Mouse (Mus musculus) heart, embryonic 14.5 days (tissue): ENCODE measurements around the gene Stard7. TPM values are rescaled to one million over a fixed set of nuclear protein-coding genes. Genes with fewer than 3 reads are reported as not detected.
"Not testable (repeated sequence)": the region's sequence is repeated elsewhere in the genome, so short reads cannot be mapped to it uniquely, and the experiment has no call there.

ENCODE experiments used
- ATAC-seq: fragments of 200-750 bp; cut with Nextera tagmentation; 2 replicates; pipeline ENCODE4 v1.8.0; 2017; ENCODE audit warnings: low read depth, moderate TSS enrichment; ENCODE audit not compliant: insufficient number of reproducible peaks, insufficient read depth, low FRiP score
- H3K27ac ChIP-seq, 2 experiments: fragments of 200-500 bp in 1 of 2; fragments of 300-500 bp in 1 of 2; sonication (generic) in 1 of 2; replicated peaks in 1 of 2; 2 replicates each; pipeline ENCODE4 v1.5.1; 2012 to 2014; ENCODE audit warnings: low read depth in 2 of 2, low read length in 2 of 2, control low read depth in 1 of 2, mild to moderate bottlenecking in 1 of 2, mixed read lengths in 1 of 2; ENCODE audit not compliant: control insufficient read depth in 1 of 2, insufficient read depth in 1 of 2
- H3K27me3 ChIP-seq: fragments of 300-500 bp; sonication (generic); 2 replicates; pipeline ENCODE4 v1.6.1; 2014; ENCODE audit warnings: mild to moderate bottlenecking, low read length, control low read depth; ENCODE audit not compliant: control insufficient read depth, insufficient read depth
- H3K36me3 ChIP-seq: fragments of 300-500 bp; sonication (generic); 2 replicates; pipeline ENCODE4 v1.6.1; 2014; ENCODE audit warnings: mild to moderate bottlenecking, control low read depth, low read length, mixed read lengths; ENCODE audit not compliant: control insufficient read depth, insufficient read depth
- H3K4me1 ChIP-seq, 2 experiments: fragments of 200-500 bp in 1 of 2; fragments of 300-500 bp in 1 of 2; sonication (generic) in 1 of 2; 2 replicates each; pipeline ENCODE4 v1.6.1; 2012 to 2014; ENCODE audit warnings: low read length in 2 of 2, control low read depth in 1 of 2, mixed read lengths in 1 of 2; ENCODE audit not compliant: control insufficient read depth in 2 of 2, insufficient read depth in 2 of 2
- H3K4me2 ChIP-seq: fragments of 300-500 bp; sonication (generic); 2 replicates; pipeline ENCODE4 v1.6.1; 2014; ENCODE audit warnings: mild to moderate bottlenecking, low read length
- H3K4me3 ChIP-seq, 2 experiments: fragments of 200-500 bp in 1 of 2; fragments of 300-500 bp in 1 of 2; sonication (generic) in 1 of 2; 2 replicates each; pipeline ENCODE4 v1.5.1; 2012 to 2014; ENCODE audit warnings: low read length in 2 of 2, mild to moderate bottlenecking in 2 of 2, control low read depth in 1 of 2, low read depth in 1 of 2, moderate library complexity in 1 of 2; ENCODE audit not compliant: control insufficient read depth in 1 of 2, insufficient read depth in 1 of 2
- H3K9ac ChIP-seq: fragments of 300-500 bp; sonication (generic); 2 replicates; pipeline ENCODE4 v1.6.1; 2014; ENCODE audit warnings: mild to moderate bottlenecking, low read length
- H3K9me3 ChIP-seq: fragments of 300-500 bp; sonication (generic); 2 replicates; pipeline ENCODE4 v1.6.1; 2016; ENCODE audit warnings: low read length, control low read depth; ENCODE audit not compliant: control insufficient read depth
- WGBS: fragments of 180-500 bp; shearing (Covaris S2); extraction: QIAGEN DNeasy Blood & Tissue Kit; methylation state at CpG from one replicate; pipeline ENCODE4 v1.1.7; 2014; 5-methylcytosine and 5-hydroxymethylcytosine counted together
- polyA plus RNA-seq: library from polyadenylated mRNA; unstranded; fragments of >200 nt; fragmentation: Nextera tagmentation; extraction: Ambion mirVana; gene quantifications from 2 replicates; pipeline ENCODE4 v1.2.1, GENCODE M21; 2014

Stard7 gene
- polyA plus RNA-seq, 1 experiment from 2014 or later: 128 TPM

- H3K4me3 ChIP-seq, H3K9ac ChIP-seq, H3K9me3 ChIP-seq, ATAC-seq, H3K27ac ChIP-seq, H3K4me2 ChIP-seq, H3K4me1 ChIP-seq, H3K27me3 ChIP-seq: not testable (repeated sequence)
- 77% methylated on average over 4 of the region's 4 CpGs for WGBS
- peaks cover 31% of the 10 kb centered on the region for H3K36me3 ChIP-seq
Observed at GRCm38 (mm10) chr2:127304192-127304591, 34.2 kb downstream of the Stard7 start.

- WGBS: 83% methylated on average over 3 of the region's 3 CpGs
- no peak overlapping the region for H3K27ac ChIP-seq
Observed at GRCm38 (mm10) chr2:127304609-127305210, 34.7 kb downstream of the Stard7 start.

GRCm38 (mm10) chr2:127306123-127306522, 36.1 kb downstream of the Stard7 start:
- Histone ChIP-seq H3K9ac (no peak overlapping the region), H3K27me3 (no peaks in the 10 kb centered on the region), H3K4me1 (no peaks in the 10 kb centered on the region), H3K4me3 (no peak overlapping the region), H3K9me3 (no peaks in the 10 kb centered on the region), H3K4me2 (no peak overlapping the region), H3K27ac (no peak overlapping the region), H3K36me3 (peaks cover 12% of the 10 kb centered on the region; the same call in 1 of the 2 replicates)
- ATAC-seq: no peak

More at GRCm38 (mm10) chr2:127304609-127305210, 34.7 kb downstream of the Stard7 start:
- ATAC-seq: no peak
- H3K4me2 ChIP-seq: no peak overlapping the region
- no peak overlapping the region for H3K4me3 ChIP-seq
- H3K36me3 ChIP-seq: peaks cover 26% of the 10 kb centered on the region
- H3K9me3 ChIP-seq: no peaks in the 10 kb centered on the region
- H3K27me3 ChIP-seq: no peaks in the 10 kb centered on the region
- no peaks in the 10 kb centered on the region for H3K4me1 ChIP-seq
- no peak overlapping the region for H3K9ac ChIP-seq

- Histone ChIP-seq H3K36me3 (peaks cover 2% of the 10 kb centered on the region; the same call in 1 of the 2 replicates), H3K27me3 (no peaks in the 10 kb centered on the region), H3K4me2 (no peak overlapping the region), H3K4me1 (no peaks in the 10 kb centered on the region), H3K27ac (no peak overlapping the region), H3K9me3 (no peaks in the 10 kb centered on the region), H3K4me3 (no peak overlapping the region), H3K9ac (no peak overlapping the region)
- 49% methylated on average over 3 of the region's 3 CpGs for WGBS
- no peak for ATAC-seq
Observed at GRCm38 (mm10) chr2:127307179-127307578, 37.2 kb downstream of the Stard7 start.

- Histone ChIP-seq H3K27ac (no peak overlapping the region), H3K9me3 (no peaks in the 10 kb centered on the region), H3K27me3 (no peaks in the 10 kb centered on the region), H3K4me1 (0 out of 4 replicates have a peak, but pooled peaks cover 0 to under 1% of the 10 kb centered on the region in 2 experiments), H3K36me3 (no peaks in the 10 kb centered on the region), H3K4me3 (no peak overlapping the region), H3K9ac (no peak overlapping the region), H3K4me2 (no peak overlapping the region)
- ATAC-seq: no peak
- 94% methylated on average over 2 of the region's 2 CpGs for WGBS
Observed at GRCm38 (mm10) chr2:127308660-127309059, 38.6 kb downstream of the Stard7 start.

GRCm38 (mm10) chr2:127310246-127310645, 40.2 kb downstream of the Stard7 start:
- 0 out of 4 replicates have a peak, but pooled peaks cover 2 to 4% of the 10 kb centered on the region in 2 experiments for H3K4me1 ChIP-seq
- 33% methylated on average over 2 of the region's 2 CpGs for WGBS

GRCm38 (mm10) chr2:127310685-127311084, 40.7 kb downstream of the Stard7 start:
- H3K27me3 ChIP-seq: no peaks in the 10 kb centered on the region
- H3K9me3 ChIP-seq: no peaks in the 10 kb centered on the region
- ATAC-seq: no peak
- H3K27ac ChIP-seq: no peak overlapping the region
- 0 out of 4 replicates have a peak, but pooled peaks cover 2 to 4% of the 10 kb centered on the region in 2 experiments for H3K4me1 ChIP-seq
- H3K36me3 ChIP-seq: no peaks in the 10 kb centered on the region
- H3K4me3 ChIP-seq: no peak overlapping the region
- WGBS: 85% methylated on average over 7 of the region's 7 CpGs
- H3K4me2 ChIP-seq: no peak overlapping the region
- no peak overlapping the region for H3K9ac ChIP-seq

More at GRCm38 (mm10) chr2:127310246-127310645, 40.2 kb downstream of the Stard7 start:
- no peaks in the 10 kb centered on the region for H3K36me3 ChIP-seq
- H3K4me3 ChIP-seq: no peak overlapping the region
- no peaks in the 10 kb centered on the region for H3K9me3 ChIP-seq
- H3K27ac ChIP-seq: no peak overlapping the region
- H3K9ac ChIP-seq: no peak overlapping the region
- no peak for ATAC-seq
- H3K27me3 ChIP-seq: no peaks in the 10 kb centered on the region
- no peak overlapping the region for H3K4me2 ChIP-seq

- H3K27ac ChIP-seq: no peak overlapping the region
- no peaks in the 10 kb centered on the region for H3K27me3 ChIP-seq
- no peak for ATAC-seq
- no peak overlapping the region for H3K4me2 ChIP-seq
- no peaks in the 10 kb centered on the region for H3K9me3 ChIP-seq
- H3K4me1 ChIP-seq: 0 out of 4 replicates have a peak, but pooled peaks cover 2 to 4% of the 10 kb centered on the region in 2 experiments
- H3K9ac ChIP-seq: no peak overlapping the region
- no peak overlapping the region for H3K4me3 ChIP-seq
- WGBS: 86% methylated on average over 1 of the region's 1 CpGs
- H3K36me3 ChIP-seq: no peaks in the 10 kb centered on the region
Observed at GRCm38 (mm10) chr2:127311193-127311592, 41.2 kb downstream of the Stard7 start.
